9 mouse cellular contexts compared by ENCODE assay signal in genomic region chr2:116060701-116061400, GRCm38 (mm10). TPM values are rescaled to one million over a fixed set of nuclear protein-coding genes. Genes with fewer than 3 reads are reported as not detected.
DNase-seq lines count a peak whose midpoint lies in the region; ATAC-seq and TF ChIP-seq lines count a peak whose summit lies in the region.
"Had no signal": no experiment of that assay in that cellular context is flagged by ENCODE, and none has a peak within 500 bp of the region (broad histone marks: within the 10 kb centered on the region; RNA-seq: fewer than 3 reads in every experiment).

No protein-coding gene starts in this region.

- TF ChIP-seq POLR2A in kidney, adult 2 months (IDR thresholded peaks at IDR 0.05; ENCODE audit: low read depth, low read length): no peak
- no peak for TF ChIP-seq POLR2A in embryonic fibroblast, embryonic 13.5 days (IDR thresholded peaks at IDR 0.05; ENCODE audit: low read depth, low read length)

- peaks cover 4% of the 10 kb centered on the region; the same call in 1 of the 2 replicates for H3K27me3 ChIP-seq in kidney, adult 2 months (replicated peaks; ENCODE audit: control insufficient read depth, insufficient read depth, low read length)
- H3K27me3 ChIP-seq in limb, embryonic 10.5 days (ENCODE audit: low read depth, poor library complexity, severe bottlenecking): peaks cover 26% of the 10 kb centered on the region; the same call in 1 of the 2 replicates
- no peaks in the 10 kb centered on the region; the same call in 1 of the 2 replicates for H3K27me3 ChIP-seq in neural tube, embryonic 14.5 days (ENCODE audit: control insufficient read depth, insufficient read depth, low read length)

- DNase-seq in kidney, adult 2 months: no peak
- DNase-seq in kidney, postnatal 14 days: no peak
- peak; percentile 64 for DNase-seq in limb, embryonic 10.5 days (ENCODE audit: low spot score)
- no peak for DNase-seq in adrenal gland, postnatal 10 days
- DNase-seq in frontal cortex, adult 2 months (ENCODE audit: extremely low spot score in 1 of 2, low spot score in 1 of 2): no peak

- no peak for TF ChIP-seq CTCF in kidney, adult 2 months (conservative IDR thresholded peaks at IDR 0.05; ENCODE audit: insufficient read depth, insufficient read length, low read depth, low read length)
- TF ChIP-seq CTCF in embryonic fibroblast, embryonic 13.5 days (IDR thresholded peaks at IDR 0.05; ENCODE audit: borderline replicate concordance, insufficient read depth, low read length): no peak

- peak overlapping the region; percentile 81 for H3K4me3 ChIP-seq in kidney, adult 2 months (ENCODE audit: insufficient read depth, low read depth, low read length)
- H3K4me3 ChIP-seq in embryonic fibroblast, embryonic 13.5 days (ENCODE audit: insufficient read depth, low read length): peak overlapping the region; percentile 96
- peak overlapping the region; percentile 77 for H3K4me3 ChIP-seq in limb, embryonic 10.5 days
- H3K4me3 ChIP-seq in neural tube, embryonic 14.5 days (ENCODE audit: low read depth, low read length): peak overlapping the region; percentile 59

- peak overlapping the region; percentile 74 for H3K27ac ChIP-seq in kidney, adult 2 months (ENCODE audit: insufficient read depth, low read depth, low read length)
- H3K27ac ChIP-seq in embryonic fibroblast, embryonic 13.5 days (ENCODE audit: insufficient read depth, low read length): peak overlapping the region; percentile 49
- peak overlapping the region; percentile 93 for H3K27ac ChIP-seq in limb, embryonic 10.5 days
- H3K27ac ChIP-seq in neural tube, embryonic 14.5 days (ENCODE audit: low read depth, low read length): peak overlapping the region; percentile 95

- H3K4me1 ChIP-seq in kidney, adult 2 months (ENCODE audit: control insufficient read depth, insufficient read depth, low read length): no peaks in the 10 kb centered on the region
- H3K4me1 ChIP-seq in embryonic fibroblast, embryonic 13.5 days (ENCODE audit: control insufficient read depth, insufficient read depth, low read length): no peaks in the 10 kb centered on the region; the same call in 1 of the 2 replicates
- H3K4me1 ChIP-seq in limb, embryonic 10.5 days: peaks cover 60% of the 10 kb centered on the region
- H3K4me1 ChIP-seq in neural tube, embryonic 14.5 days (ENCODE audit: control insufficient read depth, insufficient read depth, low read length): peaks cover 33% of the 10 kb centered on the region

- peak overlapping the region; percentile 85 for H3K4me2 ChIP-seq in neural tube, embryonic 14.5 days (ENCODE audit: low read depth, low read length)

- H3K36me3 ChIP-seq in kidney, adult 2 months (ENCODE audit: control insufficient read depth, insufficient read depth, low read length): no peaks in the 10 kb centered on the region; the same call in 1 of the 2 replicates
- peaks cover 50% of the 10 kb centered on the region for H3K36me3 ChIP-seq in limb, embryonic 10.5 days
- no peaks in the 10 kb centered on the region for H3K36me3 ChIP-seq in neural tube, embryonic 14.5 days (ENCODE audit: control insufficient read depth, insufficient read depth, low read length)
- H3K36me3 ChIP-seq: G1E had no signal

- no peaks in the 10 kb centered on the region for H3K9me3 ChIP-seq in limb, embryonic 10.5 days (replicated peaks)
- no peaks in the 10 kb centered on the region for H3K9me3 ChIP-seq in neural tube, embryonic 14.5 days (ENCODE audit: control insufficient read depth, low read length)

- WGBS in kidney, adult 2 months: 26% methylated on average over 21 of the region's 21 CpGs
- WGBS in limb, embryonic 10.5 days: under 1% methylated on average over 21 of the region's 21 CpGs
- WGBS in neural tube, embryonic 14.5 days: 1% methylated on average over 21 of the region's 21 CpGs

- ATAC-seq in neural tube, embryonic 14.5 days (ENCODE audit: low read depth): no peak
- ATAC-seq in inflammation-experienced regulatory T-cells, adult 6 months: no peak

- H3K9ac ChIP-seq in neural tube, embryonic 14.5 days (replicated peaks; ENCODE audit: low read depth, low read length): peak overlapping the region; percentile 88

RNA-seq across cellular contexts. Expression of gene Meis2, which starts 4.8 kb away (rescaled TPM):
- polyA plus RNA-seq in kidney, adult 2 months (2012; rRNA removed): 28.5 and 32.2 TPM in 2 replicates
- polyA plus RNA-seq in embryonic fibroblast, embryonic 13.5 days (2011; ENCODE audit: insufficient read length, low read depth, missing spikeins): 46.7 and 65.5 TPM in 2 replicates
- polyA plus RNA-seq in limb, embryonic 10.5 days (2016; fragmentation: Nextera tagmentation; extraction: Ambion mirVana): 63.2 and 65.7 TPM in 2 replicates
- 102 and 117 TPM in 2 replicates for polyA plus RNA-seq in neural tube, embryonic 14.5 days (2014; fragmentation: Nextera tagmentation; extraction: Ambion mirVana)
- polyA plus RNA-seq in inflammation-experienced regulatory T-cells, adult 6 months (2017; shearing (Covaris generic)): under 1 TPM in 1 of 3 experiments, not detected in 2; 0.34 TPM
- total RNA-seq in adrenal gland, postnatal 10 days (2021): 100 to 1,000 TPM in 1 of 2 experiments, 10 to 100 TPM in 1; 93.8 to 104 TPM
- 372 and 452 TPM in 2 replicates for polyA plus RNA-seq in frontal cortex, adult 2 months (2012; rRNA removed)

Comparison
In these comparisons a context has a peak if more than half of its experiments do, and no peak if none do; other contexts are left out.
1. RNA of gene Meis2, which starts 4.8 kb away (polyA plus RNA-seq): 372 to 452 TPM in frontal cortex, adult 2 months, 102 to 117 TPM in neural tube, embryonic 14.5 days, 63.2 to 65.7 TPM in limb, embryonic 10.5 days, 46.7 to 65.5 TPM in embryonic fibroblast, embryonic 13.5 days and 28.5 to 32.2 TPM in kidney, adult 2 months; 0.34 TPM in inflammation-experienced regulatory T-cells, adult 6 months; every median in the first group is over 10 times any median in the second.
2. Peak in every context shown above with its lines, with median percentiles within 50 percentile points of each other: H3K27ac ChIP-seq and H3K4me3 ChIP-seq.